Mouse (Mus musculus) lung, postnatal 0 days (tissue): Measurements from ENCODE around the gene Tirap. TPM values are rescaled to one million over a fixed set of nuclear protein-coding genes. Genes with fewer than 3 reads are reported as not detected.
A peak's percentile ranks its signal among the peaks of the same experiment; 100 is the strongest.
"Not testable (repeated sequence)": the region's sequence is repeated elsewhere in the genome, so short reads cannot be mapped to it uniquely, and the experiment has no call there.

Experiments
- ATAC-seq: fragments of 200-750 bp; cut with Nextera tagmentation; 2 replicates; pipeline ENCODE4 v1.8.0; 2017; ENCODE audit warnings: moderate library complexity
- DNase-seq: peaks from one replicate; pipeline ENCODE4 v3.0.0-alpha.2; 2016; ENCODE audit warnings: low spot score
- H3K27ac ChIP-seq: fragments of 300-500 bp; sonication (generic); 2 replicates; pipeline ENCODE4 v1.5.1; 2014; ENCODE audit warnings: antibody characterized with exemption, mild to moderate bottlenecking, low read length, mixed read lengths
- H3K27me3 ChIP-seq: fragments of 300-500 bp; sonication (generic); replicated peaks from 2 replicates; pipeline ENCODE4 v1.6.1; 2014; ENCODE audit warnings: low read length, mixed read lengths; ENCODE audit not compliant: insufficient read depth
- H3K36me3 ChIP-seq: fragments of 300-500 bp; sonication (generic); 2 replicates; pipeline ENCODE4 v1.6.1; 2014; ENCODE audit warnings: low read length, mixed read lengths; ENCODE audit not compliant: insufficient read depth
- H3K4me1 ChIP-seq: fragments of 300-500 bp; sonication (generic); 2 replicates; pipeline ENCODE4 v1.6.1; 2014; ENCODE audit warnings: antibody characterized with exemption, low read depth, low read length, mixed read lengths; ENCODE audit not compliant: insufficient read depth
- H3K4me2 ChIP-seq: fragments of 300-500 bp; sonication (generic); replicated peaks from 2 replicates; pipeline ENCODE4 v1.6.1; 2014; ENCODE audit warnings: low read depth, mild to moderate bottlenecking, low read length, moderate library complexity, mixed read lengths
- H3K4me3 ChIP-seq: fragments of 300-500 bp; sonication (generic); 2 replicates; pipeline ENCODE4 v1.5.1; 2014; ENCODE audit warnings: low read depth, low read length
- H3K9ac ChIP-seq: fragments of 300-500 bp; sonication (generic); replicated peaks from 2 replicates; pipeline ENCODE4 v1.6.1; 2014; ENCODE audit warnings: low read depth, mild to moderate bottlenecking
- H3K9me3 ChIP-seq: fragments of 300-500 bp; sonication (generic); 2 replicates; pipeline ENCODE4 v1.6.1; 2016; ENCODE audit warnings: low read length, mixed read lengths
- CTCF ChIP-seq: IDR thresholded peaks from 2 replicates; pipeline ENCODE4 v1.5.1; 2016; ENCODE audit warnings: antibody characterized with exemption, mild to moderate bottlenecking
- EP300 ChIP-seq: IDR thresholded peaks from 2 replicates; pipeline ENCODE4 v1.6.1; 2016; ENCODE audit warnings: antibody characterized with exemption, mild to moderate bottlenecking, control low read depth
- WGBS: fragments of 180-500 bp; shearing (Covaris S2); extraction: QIAGEN DNeasy Blood & Tissue Kit; methylation state at CpG from one replicate; pipeline ENCODE4 v1.1.7; 2014; 5-methylcytosine and 5-hydroxymethylcytosine counted together
- polyA plus RNA-seq: library from polyadenylated mRNA; unstranded; fragments of >200 nt; fragmentation: Nextera tagmentation; extraction: Ambion mirVana; gene quantifications from 2 replicates; pipeline ENCODE4 v1.2.1, GENCODE M21; 2015

Tirap gene
- polyA plus RNA-seq, 1 experiment from 2014 or later, result 11.5 TPM

- TF ChIP-seq EP300 (no peak), CTCF (no peak)
- H3K36me3 ChIP-seq, result no peaks in the 10 kb centered on the region
- WGBS, result 55% methylated on average over 4 of the region's 4 CpGs
- H3K4me2 ChIP-seq, result no peak overlapping the region
- no peaks in the 10 kb centered on the region for H3K9me3 ChIP-seq
- peak; percentile 30 for ATAC-seq
- H3K4me3 ChIP-seq, result no peak overlapping the region
- peak; percentile 53 for DNase-seq
- peak overlapping the region; percentile 85 for H3K27ac ChIP-seq
- H3K9ac ChIP-seq, result no peak overlapping the region
- H3K4me1 ChIP-seq, result peaks cover 2% of the 10 kb centered on the region; the same call in 1 of the 2 replicates
- H3K27me3 ChIP-seq, result no peaks in the 10 kb centered on the region
Measured at GRCm38 (mm10) chr9:35156862-35157261, 43.2 kb downstream of the Tirap start.

- 70% methylated on average over 5 of the region's 5 CpGs for WGBS
Measured at GRCm38 (mm10) chr9:35156002-35156710, 43.9 kb downstream of the Tirap start.

GRCm38 (mm10) chr9:35152923-35153322 lies 47.2 kb downstream of the Tirap start:
- no peak for DNase-seq
- no peak overlapping the region for H3K27ac ChIP-seq
- WGBS, result 61% methylated on average over 1 of the region's 1 CpGs
- H3K4me2 ChIP-seq, result no peak overlapping the region
- TF ChIP-seq EP300 (no peak), CTCF (no peak)
- no peak for ATAC-seq
- H3K36me3 ChIP-seq, result no peaks in the 10 kb centered on the region
- H3K9me3 ChIP-seq, result no peaks in the 10 kb centered on the region
- H3K9ac ChIP-seq, result no peak overlapping the region
- no peaks in the 10 kb centered on the region for H3K27me3 ChIP-seq
- H3K4me3 ChIP-seq, result no peak overlapping the region
- peaks cover 2% of the 10 kb centered on the region; the same call in 1 of the 2 replicates for H3K4me1 ChIP-seq

More at GRCm38 (mm10) chr9:35156002-35156710, 43.9 kb downstream of the Tirap start:
- ATAC-seq, result peak; percentile 90
- Histone ChIP-seq H3K4me3 (no peak overlapping the region), H3K4me2 (no peak overlapping the region), H3K27me3 (no peaks in the 10 kb centered on the region), H3K9ac (no peak overlapping the region), H3K9me3 (no peaks in the 10 kb centered on the region), H3K36me3 (no peaks in the 10 kb centered on the region), H3K4me1 (peaks cover 2% of the 10 kb centered on the region; the same call in 1 of the 2 replicates), H3K27ac (peak overlapping the region; percentile 85)
- peak; percentile 89 for DNase-seq
- TF ChIP-seq CTCF (no peak), EP300 (no peak)

GRCm38 (mm10) chr9:35148822-35149221 lies 51.3 kb downstream of the Tirap start:
- ATAC-seq, H3K27ac ChIP-seq, H3K4me3 ChIP-seq, H3K9me3 ChIP-seq, H3K36me3 ChIP-seq, H3K27me3 ChIP-seq, H3K4me2 ChIP-seq, H3K4me1 ChIP-seq, H3K9ac ChIP-seq, DNase-seq: not testable (repeated sequence)

- not testable (repeated sequence) for H3K27ac ChIP-seq, H3K4me3 ChIP-seq, H3K27me3 ChIP-seq, H3K4me2 ChIP-seq, ATAC-seq, H3K36me3 ChIP-seq, H3K9ac ChIP-seq, DNase-seq, H3K9me3 ChIP-seq, H3K4me1 ChIP-seq
- WGBS, result 92% methylated on average over 14 of the region's 14 CpGs
Measured at GRCm38 (mm10) chr9:35147261-35147660, 52.8 kb downstream of the Tirap start.

- Histone ChIP-seq H3K4me1 (no peaks in the 10 kb centered on the region), H3K4me3 (no peak overlapping the region), H3K9ac (no peak overlapping the region), H3K27ac (no peak overlapping the region), H3K27me3 (no peaks in the 10 kb centered on the region), H3K9me3 (no peaks in the 10 kb centered on the region), H3K4me2 (no peak overlapping the region), H3K36me3 (no peaks in the 10 kb centered on the region)
- no peak for DNase-seq
- TF ChIP-seq CTCF, result no peak
- no peak for TF ChIP-seq EP300
- WGBS, result 82% methylated on average over 1 of the region's 1 CpGs
- ATAC-seq, result no peak; the same call in 1 of the 2 replicates
Measured at GRCm38 (mm10) chr9:35145829-35146228, 54.3 kb downstream of the Tirap start.

GRCm38 (mm10) chr9:35145118-35145517 lies 55.0 kb downstream of the Tirap start:
- WGBS, result 78% methylated on average over 9 of the region's 9 CpGs
- Histone ChIP-seq H3K9me3 (no peaks in the 10 kb centered on the region), H3K4me3 (no peak overlapping the region), H3K4me2 (no peak overlapping the region), H3K4me1 (no peaks in the 10 kb centered on the region), H3K27ac (no peak overlapping the region), H3K36me3 (no peaks in the 10 kb centered on the region), H3K9ac (no peak overlapping the region), H3K27me3 (no peaks in the 10 kb centered on the region)
- TF ChIP-seq CTCF (no peak), EP300 (no peak)
- ATAC-seq, result no peak
- DNase-seq, result no peak
